Mouse (Mus musculus) left cerebral cortex, postnatal 36 days (tissue): ENCODE data around the gene Itgb1bp1. TPM values are rescaled to one million over a fixed set of nuclear protein-coding genes. Genes with fewer than 3 reads are reported as not detected.

Experiments
- DNase-seq, 2 experiments: peaks; one replicate each; pipeline ENCODE4 v3.0.0; 2021 to 2022; ENCODE audit warnings: low spot score in 2 of 2, mixed read lengths in 1 of 2
- intact Hi-C: fragments of 180-260 bp; cut with DNase I; formaldehyde crosslinking; loops from one replicate; pipeline ENCODE4 v1.15.1; 2025
- total RNA-seq, 2 experiments: library from RNA; stranded (reverse); gene quantifications; 2 replicates each; pipeline ENCODE4 v1.2.3; 2021

Itgb1bp1 gene
- total RNA-seq, 2 experiments from 2014 or later, result 31.2 to 34.3 TPM

GRCm38 (mm10) chr12:21305741-21306140 lies 19.7 kb upstream of the Itgb1bp1 start:
- intact Hi-C loops, result no loop called here
- no peak for DNase-seq

GRCm38 (mm10) chr12:21302361-21302783 lies 16.3 kb upstream of the Itgb1bp1 start:
- intact Hi-C loops, result no loop called here
- DNase-seq, result no peak

GRCm38 (mm10) chr12:21301932-21302331 lies 15.8 kb upstream of the Itgb1bp1 start:
- DNase-seq, result no peak

GRCm38 (mm10) chr12:21301324-21301723 lies 15.2 kb upstream of the Itgb1bp1 start:
- intact Hi-C loops, result no loop called here
- no peak for DNase-seq

More at GRCm38 (mm10) chr12:21301932-21302331, 15.8 kb upstream of the Itgb1bp1 start:
- intact Hi-C loops, result no loop called here

GRCm38 (mm10) chr12:21298856-21299255 lies 12.8 kb upstream of the Itgb1bp1 start:
- DNase-seq, result no peak
- intact Hi-C loops, result no loop called here

GRCm38 (mm10) chr12:21289651-21290050 lies 3.6 kb upstream of the Itgb1bp1 start:
- intact Hi-C loops, result loop anchor here (10.0 kb wide), 1 partner anchor 175 kb away; no protein-coding TSS in a partner anchor
- DNase-seq, result no peak

- intact Hi-C loops, result loop anchor here (10.0 kb wide), 1 partner anchor 174 kb away; no protein-coding TSS in a partner anchor
- DNase-seq, result no peak
Observed at GRCm38 (mm10) chr12:21288716-21289395, 2.8 kb upstream of the Itgb1bp1 start.

- intact Hi-C loops, result loop anchor here (2.0 to 10.0 kb wide), 2 partner anchors 30 to 172 kb away; partner anchors contain the start of gene Iah1
- no peak for DNase-seq
Observed at GRCm38 (mm10) chr12:21286712-21287650, 897 bp upstream of the Itgb1bp1 start.

- DNase-seq, result no peak
- intact Hi-C loops, result loop anchor here (2.0 to 10.0 kb wide), 2 partner anchors 31 to 171 kb away; partner anchors contain the start of gene Iah1
Observed at GRCm38 (mm10) chr12:21285508-21286242, 409 bp downstream of the Itgb1bp1 start.

GRCm38 (mm10) chr12:21284761-21285441 lies 1.2 kb downstream of the Itgb1bp1 start, which contains the start of gene Cpsf3:
Gene Cpsf3 (plus strand): TSS chr12:21285391.
- intact Hi-C loops, result loop anchor here (10.0 kb wide), 1 partner anchor 170 kb away; no protein-coding TSS in a partner anchor
- no peak for DNase-seq

GRCm38 (mm10) chr12:21277352-21277864 lies 8.7 kb downstream of the Itgb1bp1 start:
- intact Hi-C loops, result no loop called here
- DNase-seq, result no peak

GRCm38 (mm10) chr12:21274446-21274845 lies 11.6 kb downstream of the Itgb1bp1 start:
- intact Hi-C loops, result no loop called here

GRCm38 (mm10) chr12:21268083-21268616 lies 17.9 kb downstream of the Itgb1bp1 start:
- no peak for DNase-seq

More at GRCm38 (mm10) chr12:21274446-21274845, 11.6 kb downstream of the Itgb1bp1 start:
- DNase-seq, result no peak

GRCm38 (mm10) chr12:21266784-21267098 lies 19.3 kb downstream of the Itgb1bp1 start:
- DNase-seq, result no peak
- intact Hi-C loops, result no loop called here

More at GRCm38 (mm10) chr12:21268083-21268616, 17.9 kb downstream of the Itgb1bp1 start:
- intact Hi-C loops, result no loop called here

GRCm38 (mm10) chr12:21265946-21266783 lies 19.9 kb downstream of the Itgb1bp1 start:
- intact Hi-C loops, result no loop called here
- peak; percentile 58 for DNase-seq

GRCm38 (mm10) chr12:21265501-21265900 lies 20.6 kb downstream of the Itgb1bp1 start:
- DNase-seq, result no peak
- intact Hi-C loops, result no loop called here

GRCm38 (mm10) chr12:21264970-21265369 lies 21.1 kb downstream of the Itgb1bp1 start:
- DNase-seq, result no peak
- intact Hi-C loops, result no loop called here

- intact Hi-C loops, result no loop called here
Observed at GRCm38 (mm10) chr12:21264241-21264640, 21.8 kb downstream of the Itgb1bp1 start.

More at GRCm38 (mm10) chr12:21264241-21264640, 21.8 kb downstream of the Itgb1bp1 start:
- no peak for DNase-seq
